Mouse (Mus musculus): ENCODE results near the gene Mast4. TPM values are rescaled to one million over a fixed set of nuclear protein-coding genes. Genes with fewer than 3 reads are reported as not detected.
A peak's percentile ranks its signal among the peaks of the same experiment; 100 is the strongest.

The Mast4 gene
- total RNA-seq, 2 experiments from 2014 or later: 80.4 to 89.0 TPM

- DNase-seq: peak; percentile 19
Observed at GRCm38 (mm10) chr13:102856821-102857538, 477.3 kb downstream of the Mast4 start.

GRCm38 (mm10) chr13:102852865-102853264 lies 481.4 kb downstream of the Mast4 start:
- no peak for DNase-seq

- DNase-seq: no peak
Observed at GRCm38 (mm10) chr13:102851253-102851652, 483.0 kb downstream of the Mast4 start.

- no peak for DNase-seq
Observed at GRCm38 (mm10) chr13:102850594-102850993, 483.7 kb downstream of the Mast4 start.

- no peak for DNase-seq
Observed at GRCm38 (mm10) chr13:102849068-102849467, 485.2 kb downstream of the Mast4 start.

- DNase-seq: no peak
Observed at GRCm38 (mm10) chr13:102846473-102846872, 487.8 kb downstream of the Mast4 start.

- DNase-seq: no peak
Observed at GRCm38 (mm10) chr13:102842715-102843114, 491.6 kb downstream of the Mast4 start.

- peak; percentile 15 for DNase-seq
Observed at GRCm38 (mm10) chr13:102842237-102842636, 492.1 kb downstream of the Mast4 start.

- no peak for DNase-seq
Observed at GRCm38 (mm10) chr13:102839741-102840482, 494.4 kb downstream of the Mast4 start.

GRCm38 (mm10) chr13:102837427-102837826 lies 496.9 kb downstream of the Mast4 start:
- DNase-seq: no peak

GRCm38 (mm10) chr13:102835336-102835735 lies 499.0 kb downstream of the Mast4 start:
- no peak for DNase-seq

- DNase-seq: no peak
Observed at GRCm38 (mm10) chr13:102818287-102818686, 516.0 kb downstream of the Mast4 start.

- DNase-seq: no peak
Observed at GRCm38 (mm10) chr13:102816689-102817088, 517.6 kb downstream of the Mast4 start.

- no peak for DNase-seq
Observed at GRCm38 (mm10) chr13:102815158-102815557, 519.1 kb downstream of the Mast4 start.

- DNase-seq: peak; percentile 63
Observed at GRCm38 (mm10) chr13:102811129-102811832, 523.0 kb downstream of the Mast4 start.

- no peak for DNase-seq
Observed at GRCm38 (mm10) chr13:102806652-102807051, 527.6 kb downstream of the Mast4 start.

- DNase-seq: no peak
Observed at GRCm38 (mm10) chr13:102805190-102805589, 529.1 kb downstream of the Mast4 start.

- DNase-seq: no peak
Observed at GRCm38 (mm10) chr13:102803206-102803605, 531.1 kb downstream of the Mast4 start.

GRCm38 (mm10) chr13:102792157-102792556 lies 542.1 kb downstream of the Mast4 start:
- DNase-seq: no peak

GRCm38 (mm10) chr13:102790601-102791155 lies 543.6 kb downstream of the Mast4 start:
- no peak for DNase-seq

- no peak for DNase-seq
Observed at GRCm38 (mm10) chr13:102786666-102787230, 547.5 kb downstream of the Mast4 start.

GRCm38 (mm10) chr13:102783531-102784310 lies 550.6 kb downstream of the Mast4 start:
- no peak for DNase-seq
